Mouse (Mus musculus) testis, adult 2 months (tissue): ENCODE measurements around the gene Fkbp11.

ENCODE experiments used
- CTCF ChIP-seq: fragments of 200-500 bp; IDR thresholded peaks from 2 replicates; pipeline ENCODE4 v1.5.1; 2012; ENCODE audit warnings: low read depth, mild to moderate bottlenecking, inconsistent platforms, low read length, moderate library complexity; ENCODE audit not compliant: control insufficient read depth, insufficient read depth, insufficient replicate concordance
- POLR2A ChIP-seq: fragments of 200-500 bp; IDR thresholded peaks from 2 replicates; pipeline ENCODE4 v1.6.1; 2012; ENCODE audit warnings: low read depth, mild to moderate bottlenecking, inconsistent platforms, low read length, moderate library complexity; ENCODE audit not compliant: control insufficient read depth

- TF ChIP-seq CTCF (no peak), POLR2A (no peak)
These were observed 368 bp upstream of the Fkbp11 start for GRCm38 (mm10) chr15:98728366-98728765.
